Mouse (Mus musculus) adrenal gland, postnatal 10 days (tissue): ENCODE measurements around the gene B3galnt2. TPM values are rescaled to one million over a fixed set of nuclear protein-coding genes. Genes with fewer than 3 reads are reported as not detected.
"Not testable (repeated sequence)": the region's sequence is repeated elsewhere in the genome, so short reads cannot be mapped to it uniquely, and the experiment has no call there.

Experiments used
- DNase-seq: peaks from one replicate; pipeline ENCODE4 v3.0.0; 2021; ENCODE audit warnings: mixed read lengths
- long read RNA-seq, 2 experiments: library from polyadenylated mRNA; stranded (forward); transcript quantifications; one replicate each; pipeline ENCODE4 v2.0.0; 2021
- total RNA-seq, 2 experiments: library from RNA; stranded (reverse); gene quantifications; 2 replicates each; pipeline ENCODE4 v1.2.3; 2021

Gene B3galnt2
- 10 to 100 TPM; 19.0 to 24.4 TPM for total RNA-seq
- long read RNA-seq, experiment 1, transcript B3galnt2-201 (12 exons, 3,892 nt) = major isoform, 6 of 22 reads
- long read RNA-seq, experiment 1, partial matches to known transcripts = 4 of 22 reads
- long read RNA-seq, experiment 1, other reads (novel, unspliced or antisense) = 11 of 22 reads
- long read RNA-seq, experiment 2, transcript B3galnt2-201 (12 exons, 3,892 nt) = major isoform, 14 of 22 reads
- long read RNA-seq, experiment 2, partial matches to known transcripts = 0 of 22 reads
- long read RNA-seq, experiment 2, other reads (novel, unspliced or antisense) = 8 of 22 reads

DNA sequence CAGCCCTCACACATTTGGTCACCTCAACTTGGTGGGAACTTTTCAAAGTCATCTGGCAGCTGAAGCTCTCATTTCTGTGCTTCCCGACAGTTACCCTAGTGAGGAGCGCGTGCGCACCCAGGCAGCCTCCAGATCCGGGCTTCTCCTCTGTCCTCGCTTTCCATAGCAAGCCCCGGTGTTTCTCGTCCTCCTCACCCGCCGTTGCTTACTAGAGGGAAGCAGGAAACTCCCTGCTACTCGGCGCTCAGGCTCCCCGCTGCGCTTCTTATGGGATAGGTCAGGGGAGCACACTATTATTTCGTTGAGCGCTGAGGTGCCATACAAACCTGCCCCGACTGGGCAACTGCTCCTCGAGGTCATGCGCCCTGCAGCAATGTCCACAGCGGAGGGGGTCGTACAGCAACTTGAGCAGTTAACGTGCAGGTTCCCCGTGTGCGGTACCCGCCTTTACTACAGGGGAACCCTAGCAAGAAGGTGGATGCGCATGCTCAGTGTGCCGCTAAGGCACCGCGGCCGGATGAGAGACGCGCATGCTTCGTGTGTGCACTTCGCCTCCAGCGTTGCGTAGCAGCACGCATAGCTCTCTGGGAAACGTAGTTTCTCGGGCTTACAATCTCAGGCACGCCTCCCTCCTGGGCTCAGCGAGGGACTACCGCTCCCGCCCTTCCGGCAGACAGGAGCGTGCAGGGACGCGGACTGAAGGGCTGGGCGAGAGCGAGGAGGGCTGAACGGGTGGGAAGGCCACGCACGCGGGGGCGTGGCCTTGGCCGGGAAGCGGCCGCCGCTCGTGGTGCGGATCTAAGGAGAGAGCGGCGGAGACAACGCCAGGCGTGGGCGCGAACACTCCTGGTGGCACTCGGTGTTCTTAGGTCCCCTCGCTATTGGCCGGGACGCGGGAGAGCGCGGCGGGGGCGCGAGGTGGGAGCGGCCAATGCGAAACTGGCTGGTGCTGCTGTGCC is at the start of gene B3galnt2:
Gene B3galnt2 (plus strand): TSS at position 596 of the 959 bp plus-strand sequence.
- DNase-seq = peak; percentile 96

GRCm38 (mm10) chr13:13911341-13911740 is 42.9 kb upstream of the B3galnt2 start:
- no peak for DNase-seq

DNA sequence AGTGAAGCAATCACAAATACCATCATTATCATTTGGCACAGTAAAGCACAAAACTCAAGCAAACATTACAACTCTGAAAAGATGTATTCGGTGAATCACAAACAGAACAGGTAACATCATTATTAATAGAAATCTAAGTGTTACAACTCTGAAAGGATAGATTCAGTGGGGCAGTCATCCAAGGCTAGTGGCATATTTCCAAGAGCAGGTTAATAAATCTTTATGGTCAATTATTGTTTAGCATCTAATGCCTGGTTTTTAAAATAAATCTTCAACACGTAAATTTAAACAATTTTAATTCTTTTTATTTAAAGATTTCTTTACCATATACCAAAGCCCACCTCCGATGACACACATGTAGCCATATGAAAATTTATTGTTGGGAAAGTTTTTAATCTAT is 34.9 kb upstream of the B3galnt2 start:
- DNase-seq = no peak

DNA sequence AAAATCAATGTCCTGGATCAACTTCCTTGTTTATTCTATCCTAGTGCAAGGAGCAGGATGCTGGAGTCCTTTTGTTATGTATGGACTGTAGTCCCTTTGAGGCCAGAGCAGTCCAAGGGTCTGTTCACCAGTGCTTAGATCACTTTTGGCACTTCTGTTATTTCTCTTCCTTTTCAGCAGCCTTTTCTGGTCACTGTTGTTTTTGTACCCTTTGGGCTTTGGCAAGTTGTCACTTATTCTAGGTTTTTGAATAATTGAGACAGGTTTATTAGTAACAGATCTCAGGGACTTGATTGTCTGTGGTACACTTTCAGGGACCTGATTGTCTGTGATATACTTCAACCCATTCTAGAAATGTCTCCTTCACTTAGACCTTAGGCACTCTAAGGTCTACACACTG is 31.7 kb upstream of the B3galnt2 start:
- DNase-seq = no peak

DNA sequence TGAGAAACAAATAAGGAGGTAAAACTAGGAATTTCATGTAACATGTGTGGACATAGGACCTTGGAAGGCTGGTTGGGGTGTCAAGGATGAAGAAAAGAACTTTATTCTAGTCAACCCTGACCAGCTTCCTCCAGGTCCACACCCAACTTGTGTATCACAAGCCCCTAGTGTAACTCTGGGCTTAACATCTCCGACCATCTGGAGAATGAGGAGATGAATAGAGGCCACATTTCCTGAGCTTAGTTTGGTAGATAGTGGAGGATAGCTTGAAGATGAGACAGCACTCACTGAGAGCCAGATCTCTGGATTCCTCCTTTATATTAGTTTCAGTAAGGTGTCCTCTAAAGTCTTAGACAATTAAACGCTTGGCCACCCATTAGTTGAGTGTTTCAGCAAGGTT is 24.3 kb upstream of the B3galnt2 start:
- DNase-seq = no peak

DNA sequence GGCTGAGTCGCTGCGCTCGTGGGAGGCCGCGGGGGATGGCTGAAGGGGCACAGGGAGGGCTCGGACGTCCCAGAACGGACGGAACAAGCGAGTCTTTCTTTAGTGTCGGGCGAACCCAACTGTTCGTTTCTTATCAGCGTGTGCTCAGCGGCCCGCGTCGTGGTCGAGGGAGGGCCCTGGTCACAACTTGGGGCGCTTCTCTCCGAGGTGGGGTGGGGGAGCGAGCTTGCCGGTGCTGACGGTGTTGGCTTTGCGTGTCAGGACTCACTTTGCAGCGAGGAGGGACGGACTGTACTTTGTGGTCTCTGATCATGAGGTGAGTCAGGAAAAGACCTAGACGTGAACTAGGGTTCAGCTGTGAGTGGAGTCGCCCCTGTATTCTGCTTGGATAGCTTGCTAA is 662 bp downstream of the B3galnt2 start:
- peak; percentile 65 for DNase-seq

- no peak for DNase-seq
Measured at GRCm38 (mm10) chr13:13956686-13957085, 2.4 kb downstream of the B3galnt2 start.

- no peak for DNase-seq
Measured at GRCm38 (mm10) chr13:13960211-13960610, 5.9 kb downstream of the B3galnt2 start.

DNA sequence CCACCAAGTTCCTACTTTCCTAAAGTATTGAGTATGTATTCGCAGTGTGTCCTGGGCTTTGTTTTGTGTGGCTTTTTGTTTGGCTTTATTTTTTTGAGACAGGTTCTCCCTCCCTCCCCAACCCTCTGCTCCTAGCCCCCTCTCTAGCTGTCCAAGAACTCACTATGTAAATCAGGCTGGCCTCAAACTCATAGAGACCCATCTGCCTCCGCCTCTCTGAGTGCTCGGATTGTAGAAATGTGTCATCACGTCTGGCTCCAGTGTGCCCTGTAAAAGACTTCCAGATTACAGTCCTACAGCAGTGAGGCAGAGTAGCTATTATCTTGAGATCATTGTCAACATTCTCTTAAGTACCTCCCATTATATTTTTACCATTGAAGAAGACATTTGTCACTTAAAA is 6.8 kb downstream of the B3galnt2 start:
- no peak for DNase-seq

DNA sequence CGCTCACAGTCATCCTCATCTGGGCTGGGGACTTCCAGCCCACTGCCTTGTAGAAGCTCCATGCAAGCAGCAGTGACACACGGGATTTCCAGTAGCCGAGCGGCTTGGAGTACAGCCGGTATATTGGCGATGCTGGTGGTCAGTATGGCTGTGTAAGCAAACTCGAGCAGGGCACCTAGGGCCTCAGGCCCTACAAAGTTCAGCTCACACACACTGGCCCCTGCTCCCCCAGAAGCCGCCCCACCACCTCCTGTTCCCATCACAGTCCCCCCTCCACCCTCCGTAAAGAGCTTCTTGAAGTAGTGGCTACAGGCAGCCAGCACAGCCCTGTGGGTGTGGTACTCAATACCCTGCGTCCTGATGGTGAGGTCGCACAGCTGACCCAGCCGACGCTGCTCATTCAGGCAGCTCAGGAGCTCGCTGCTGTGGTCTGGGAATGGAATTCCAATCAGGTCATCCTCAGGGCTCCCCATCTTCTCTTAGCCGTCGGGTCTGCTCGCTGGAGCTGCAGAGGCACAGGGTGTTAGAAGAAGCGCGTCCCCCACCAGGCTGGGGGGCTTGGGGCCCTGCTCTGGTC is 11.2 kb downstream of the B3galnt2 start:
- DNase-seq = no peak

DNA sequence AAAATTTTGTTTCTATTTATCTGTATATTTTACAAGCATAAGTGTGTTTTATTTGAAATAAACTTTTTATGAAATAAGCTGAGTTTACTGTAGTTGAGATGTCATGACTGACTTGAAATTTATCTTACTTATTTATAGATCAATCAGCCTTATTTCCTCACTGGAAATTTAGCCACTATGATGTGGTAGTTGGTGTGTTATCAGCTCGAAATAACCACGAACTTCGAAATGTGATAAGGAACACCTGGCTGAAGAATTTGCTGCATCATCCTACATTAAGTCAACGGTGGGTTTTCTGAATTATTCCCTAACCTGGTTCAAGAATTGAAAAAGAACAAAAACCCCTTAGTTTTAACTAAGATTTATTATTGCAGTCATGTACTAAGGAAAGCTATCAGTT is 11.9 kb downstream of the B3galnt2 start:
- no peak for DNase-seq

- no peak for DNase-seq
Measured at GRCm38 (mm10) chr13:13968629-13969111, 14.4 kb downstream of the B3galnt2 start.

DNA sequence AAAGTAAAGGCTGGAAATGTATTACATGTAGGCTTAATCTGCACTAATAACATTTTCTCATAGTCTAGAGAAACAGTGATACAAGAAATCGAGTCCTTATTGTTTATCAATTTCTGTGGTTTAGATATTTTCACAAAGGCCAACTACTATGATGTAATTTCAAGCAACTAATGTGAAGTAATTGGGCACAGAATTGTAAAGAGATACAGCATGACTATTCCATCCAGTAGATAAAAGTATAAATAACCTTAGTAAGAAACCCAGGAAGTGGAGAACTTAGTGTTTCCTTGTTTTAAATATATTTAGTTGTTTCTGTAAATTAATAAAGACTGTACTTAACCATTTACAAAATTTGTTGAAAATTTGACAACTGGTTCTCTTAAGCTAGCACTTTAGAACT is 15.5 kb downstream of the B3galnt2 start:
- no peak for DNase-seq

- not testable (repeated sequence) for DNase-seq
Measured at GRCm38 (mm10) chr13:13981842-13982241, 27.6 kb downstream of the B3galnt2 start.

- DNase-seq = no peak
Measured at GRCm38 (mm10) chr13:13983523-13983922, 29.3 kb downstream of the B3galnt2 start.

DNA sequence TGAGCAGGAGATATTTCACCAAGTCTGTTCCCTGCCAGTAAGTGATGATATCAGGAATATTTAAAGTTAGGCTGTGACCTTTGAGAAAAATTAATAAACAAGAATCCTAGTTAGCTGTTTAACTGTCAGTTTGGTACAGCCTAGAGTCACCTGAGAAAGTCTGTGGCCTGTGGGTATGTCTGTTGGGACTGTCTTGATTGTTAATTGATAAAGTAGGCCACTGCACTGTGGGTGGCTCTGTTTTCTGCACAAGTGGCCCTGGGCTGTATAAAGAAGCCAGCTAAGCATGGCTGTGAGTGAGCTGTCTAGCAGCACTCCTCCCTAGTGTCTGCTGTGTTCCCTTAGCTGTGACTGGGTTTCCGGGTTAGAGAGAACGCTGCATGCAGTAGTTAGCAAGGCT is 34.9 kb downstream of the B3galnt2 start:
- no peak for DNase-seq

- DNase-seq = no peak
Measured at GRCm38 (mm10) chr13:13990391-13990790, 36.1 kb downstream of the B3galnt2 start.

DNA sequence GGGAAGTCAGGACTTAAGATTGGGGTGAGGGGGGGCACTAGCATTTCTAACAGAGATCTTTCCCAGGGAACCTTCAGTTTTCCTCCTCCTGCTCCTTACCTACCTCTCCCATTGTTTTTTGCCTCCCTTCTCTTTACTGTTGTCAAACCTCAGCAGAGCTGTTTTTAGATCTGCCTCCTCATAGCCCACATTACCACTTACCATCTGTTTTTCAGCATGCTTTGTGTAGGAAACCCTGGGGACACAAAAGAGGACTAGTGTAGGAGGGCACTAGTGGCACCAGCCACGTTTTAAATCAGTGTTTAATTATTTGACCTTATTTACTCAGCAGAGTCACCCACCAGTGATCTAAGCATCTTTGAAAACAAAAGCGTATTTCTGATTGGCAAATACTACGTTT is 38.8 kb downstream of the B3galnt2 start:
- no peak for DNase-seq

DNA sequence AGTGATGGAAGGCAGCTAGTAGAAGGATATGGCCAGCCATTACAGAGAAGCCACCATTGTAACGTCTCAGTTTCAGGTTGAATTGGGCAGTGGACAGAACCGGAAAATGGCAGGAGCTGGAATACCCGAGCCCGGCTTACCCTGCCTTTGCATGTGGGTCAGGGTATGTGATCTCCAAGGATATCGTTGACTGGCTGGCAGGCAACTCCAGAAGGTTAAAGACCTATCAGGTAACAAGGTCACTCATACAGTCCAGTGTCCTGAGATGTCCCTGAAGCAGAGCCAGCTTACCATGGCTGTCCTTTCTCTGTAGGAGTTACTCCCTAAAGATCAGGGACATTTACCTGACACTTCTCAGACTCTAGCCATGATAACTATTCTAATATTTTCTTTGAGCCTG is 40.8 kb downstream of the B3galnt2 start:
- DNase-seq = no peak

- no peak for DNase-seq
Measured at GRCm38 (mm10) chr13:13997476-13997875, 43.2 kb downstream of the B3galnt2 start.

DNA sequence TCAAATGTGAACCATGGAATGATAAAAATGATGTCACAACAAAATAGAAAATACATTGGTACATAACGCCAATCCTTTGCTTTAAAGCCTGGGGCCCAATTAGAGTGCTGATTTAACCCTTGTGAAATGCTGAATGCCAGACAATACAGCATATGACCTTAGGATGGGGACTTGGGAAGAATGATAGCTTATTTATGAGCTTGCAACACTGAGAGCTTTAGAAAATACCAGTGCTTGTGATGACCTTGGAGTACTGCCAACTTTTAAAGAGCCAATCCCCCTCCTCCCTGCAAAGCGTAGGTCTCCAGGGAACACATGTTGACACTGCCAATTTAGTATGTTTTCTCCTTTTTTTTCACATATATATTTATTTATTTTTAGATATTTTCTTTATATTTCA is 48.4 kb downstream of the B3galnt2 start:
- peak; percentile 49 for DNase-seq

DNA sequence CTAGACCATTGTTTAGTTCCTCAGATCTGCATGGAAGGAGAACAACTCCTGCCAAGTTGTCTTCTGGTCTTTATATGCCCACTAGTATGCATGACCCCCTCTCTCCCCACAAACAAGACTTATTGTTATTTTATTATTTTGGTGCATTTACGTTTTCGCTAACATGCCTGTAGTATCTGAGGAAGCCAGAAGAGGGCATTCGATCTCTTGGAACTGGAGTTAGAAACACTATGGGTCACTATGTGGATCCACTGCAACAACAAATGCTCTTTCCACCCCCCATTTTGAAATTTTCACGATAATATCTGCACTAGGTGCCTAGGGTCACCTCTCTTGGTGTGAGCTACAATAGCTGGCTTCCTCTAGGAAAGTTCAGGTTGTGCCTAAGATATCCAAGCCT is 49.8 kb downstream of the B3galnt2 start:
- DNase-seq = peak; percentile 35

- no peak for DNase-seq
Measured at GRCm38 (mm10) chr13:14004999-14005398, 50.7 kb downstream of the B3galnt2 start.
